Mouse (Mus musculus) ES-E14 (cell line): ENCODE measurements at regions not wholly inside any gene's neighbourhood (a gene's known extent, or its start where the extent isn't known, plus 50 kb on each side); places are given as distances from the start of the nearest gene placed in this dataset.

Source experiments
- HCFC1 ChIP-seq: IDR thresholded peaks from 2 replicates; pipeline ENCODE4 v1.6.1; 2012; ENCODE audit warnings: low read length, inconsistent platforms, borderline replicate concordance; ENCODE audit not compliant: insufficient read depth
- ZNF384 ChIP-seq: IDR thresholded peaks from 2 replicates; pipeline ENCODE4 v1.6.1; 2012; ENCODE audit warnings: low read depth, low read length, inconsistent platforms

DNA sequence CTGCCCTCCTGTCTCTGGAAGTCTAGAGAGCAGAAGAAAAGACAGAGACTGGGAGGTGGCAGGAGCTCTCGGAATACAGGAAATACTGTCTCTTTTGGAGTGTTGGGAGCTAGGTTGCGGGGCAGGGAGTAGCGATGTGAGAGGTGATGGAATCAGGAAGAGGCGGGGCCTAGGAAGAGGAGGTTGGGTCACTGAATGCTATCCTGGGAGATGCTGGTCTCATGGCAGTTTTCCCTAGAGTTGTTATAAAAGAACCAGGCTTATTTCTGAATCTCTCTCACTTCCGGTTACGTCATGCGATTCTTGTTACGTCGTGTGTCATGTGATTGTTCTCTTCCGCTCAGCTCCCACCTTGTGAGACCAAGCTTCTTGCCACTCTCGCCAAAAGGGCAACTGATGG, 58.9 kb upstream of the Ralgapa2 start:
- TF ChIP-seq ZNF384 (no peak), HCFC1 (no peak)
